Mouse (Mus musculus): ENCODE data around the gene Gm11985.
"Not testable (repeated sequence)": the region's sequence is repeated elsewhere in the genome, so short reads cannot be mapped to it uniquely, and the experiment has no call there.

The Gm11985 gene

GRCm38 (mm10) chr11:7188469-7188868, at the start of gene Gm11985:
Gene Gm11985, minus strand, starts transcription at chr11:7188569.
- DNase-seq, result no peak

GRCm38 (mm10) chr11:7237712-7238111, 49.3 kb upstream of the Gm11985 start:
- no peak for DNase-seq

- no peak for DNase-seq
These were observed 48.4 kb upstream of the Gm11985 start for GRCm38 (mm10) chr11:7236751-7237150.

GRCm38 (mm10) chr11:7234981-7235609, 46.7 kb upstream of the Gm11985 start:
- DNase-seq, result no peak

GRCm38 (mm10) chr11:7234436-7234835, 46.1 kb upstream of the Gm11985 start:
- no peak for DNase-seq

GRCm38 (mm10) chr11:7233333-7233732, 45.0 kb upstream of the Gm11985 start:
- no peak for DNase-seq

GRCm38 (mm10) chr11:7231958-7232357, 43.6 kb upstream of the Gm11985 start:
- DNase-seq, result no peak

GRCm38 (mm10) chr11:7230000-7230399, 41.6 kb upstream of the Gm11985 start:
- DNase-seq, result no peak

- DNase-seq, result no peak
These were observed 39.7 kb upstream of the Gm11985 start for GRCm38 (mm10) chr11:7228107-7228506.

- no peak for DNase-seq
These were observed 38.6 kb upstream of the Gm11985 start for GRCm38 (mm10) chr11:7226810-7227550.

- DNase-seq, result no peak
These were observed 37.8 kb upstream of the Gm11985 start for GRCm38 (mm10) chr11:7226200-7226599.

- not testable (repeated sequence) for DNase-seq
These were observed 33.5 kb upstream of the Gm11985 start for GRCm38 (mm10) chr11:7221826-7222225.

GRCm38 (mm10) chr11:7215703-7216102, 27.3 kb upstream of the Gm11985 start:
- DNase-seq, result peak; percentile 35

- no peak for DNase-seq
These were observed 26.4 kb upstream of the Gm11985 start for GRCm38 (mm10) chr11:7214761-7215160.

GRCm38 (mm10) chr11:7214342-7214660, 25.9 kb upstream of the Gm11985 start:
- no peak for DNase-seq

- DNase-seq, result peak; percentile 27
These were observed 25.4 kb upstream of the Gm11985 start, which contains the start of gene Igfbp3 for GRCm38 (mm10) chr11:7213501-7214341. Gene Igfbp3, minus strand, starts transcription at chr11:7213923.

- no peak for DNase-seq
These were observed 24.8 kb upstream of the Gm11985 start for GRCm38 (mm10) chr11:7213161-7213500.

- no peak for DNase-seq
These were observed 23.9 kb upstream of the Gm11985 start for GRCm38 (mm10) chr11:7212126-7212798.

GRCm38 (mm10) chr11:7211211-7211610, 22.8 kb upstream of the Gm11985 start:
- DNase-seq, result no peak

- peak; percentile 45 for DNase-seq
These were observed 22.0 kb upstream of the Gm11985 start for GRCm38 (mm10) chr11:7210343-7210742.

- DNase-seq, result no peak
These were observed 15.5 kb upstream of the Gm11985 start for GRCm38 (mm10) chr11:7203846-7204245.

- no peak for DNase-seq
These were observed 13.8 kb upstream of the Gm11985 start for GRCm38 (mm10) chr11:7202206-7202605.

GRCm38 (mm10) chr11:7200393-7200783, 12.0 kb upstream of the Gm11985 start:
- no peak for DNase-seq
